Mouse (Mus musculus) midbrain, embryonic 10.5 days (tissue): ENCODE data around the gene Gimap4. TPM values are rescaled to one million over a fixed set of nuclear protein-coding genes. Genes with fewer than 3 reads are reported as not detected.

Experiments used
- DNase-seq: peaks from one replicate; pipeline ENCODE4 v3.0.0-alpha.2; 2017; ENCODE audit warnings: low spot score
- H3K27ac ChIP-seq: fragments of 300-500 bp; sonication (generic); replicated peaks from 2 replicates; pipeline ENCODE4 v1.5.1; 2016; ENCODE audit warnings: mild to moderate bottlenecking
- H3K27me3 ChIP-seq: fragments of 300-500 bp; sonication (generic); 2 replicates; pipeline ENCODE4 v1.6.1; 2016; ENCODE audit warnings: low read depth, mild to moderate bottlenecking; ENCODE audit not compliant: poor library complexity, severe bottlenecking
- H3K36me3 ChIP-seq: fragments of 300-500 bp; sonication (generic); 2 replicates; pipeline ENCODE4 v1.6.1; 2016; ENCODE audit warnings: mild to moderate bottlenecking, moderate library complexity
- H3K4me1 ChIP-seq: fragments of 300-500 bp; sonication (generic); 2 replicates; pipeline ENCODE4 v1.6.1; 2016
- H3K4me3 ChIP-seq: fragments of 300-500 bp; sonication (generic); 2 replicates; pipeline ENCODE4 v1.5.1; 2016; ENCODE audit warnings: mild to moderate bottlenecking, moderate library complexity
- H3K9me3 ChIP-seq: fragments of 300-500 bp; sonication (generic); replicated peaks from 2 replicates; pipeline ENCODE4 v1.6.1; 2016; ENCODE audit warnings: mild to moderate bottlenecking
- WGBS: fragments of 180-500 bp; shearing (Covaris S2); methylation state at CpG from one replicate; pipeline ENCODE4 v1.1.7; 2016; 5-methylcytosine and 5-hydroxymethylcytosine counted together
- polyA plus RNA-seq: library from polyadenylated mRNA; unstranded; fragments of >200 nt; fragmentation: Nextera tagmentation; extraction: Ambion mirVana; gene quantifications from 2 replicates; pipeline ENCODE4 v1.2.1, GENCODE M21; 2016

Gimap4 gene
- polyA plus RNA-seq, 1 experiment from 2014 or later, result 5.2 TPM

DNA sequence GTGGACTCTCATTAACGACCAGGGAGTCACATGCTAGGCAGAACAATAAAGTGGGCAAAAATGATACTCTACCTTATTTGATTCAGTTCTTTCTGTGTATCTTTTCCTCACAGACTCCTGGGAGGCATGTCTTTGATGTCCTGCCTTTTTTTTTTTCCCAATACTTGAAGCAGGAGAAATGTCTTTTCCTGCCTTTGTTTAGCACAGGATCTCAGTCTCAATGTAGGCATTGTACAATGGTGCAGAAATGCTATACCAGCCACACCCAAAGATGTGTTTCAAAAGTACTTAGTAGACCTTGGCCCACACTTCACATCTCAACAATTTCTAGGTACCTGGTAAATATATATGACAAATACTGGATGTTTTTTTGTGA is 13.2 kb downstream of the Gimap4 start:
- WGBS, result 65% methylated on average over 1 of the region's 1 CpGs
- Histone ChIP-seq H3K4me3 (no peak overlapping the region), H3K36me3 (no peaks in the 10 kb centered on the region), H3K27me3 (no peaks in the 10 kb centered on the region), H3K9me3 (no peaks in the 10 kb centered on the region), H3K27ac (no peak overlapping the region), H3K4me1 (no peaks in the 10 kb centered on the region)
- DNase-seq, result no peak

DNA sequence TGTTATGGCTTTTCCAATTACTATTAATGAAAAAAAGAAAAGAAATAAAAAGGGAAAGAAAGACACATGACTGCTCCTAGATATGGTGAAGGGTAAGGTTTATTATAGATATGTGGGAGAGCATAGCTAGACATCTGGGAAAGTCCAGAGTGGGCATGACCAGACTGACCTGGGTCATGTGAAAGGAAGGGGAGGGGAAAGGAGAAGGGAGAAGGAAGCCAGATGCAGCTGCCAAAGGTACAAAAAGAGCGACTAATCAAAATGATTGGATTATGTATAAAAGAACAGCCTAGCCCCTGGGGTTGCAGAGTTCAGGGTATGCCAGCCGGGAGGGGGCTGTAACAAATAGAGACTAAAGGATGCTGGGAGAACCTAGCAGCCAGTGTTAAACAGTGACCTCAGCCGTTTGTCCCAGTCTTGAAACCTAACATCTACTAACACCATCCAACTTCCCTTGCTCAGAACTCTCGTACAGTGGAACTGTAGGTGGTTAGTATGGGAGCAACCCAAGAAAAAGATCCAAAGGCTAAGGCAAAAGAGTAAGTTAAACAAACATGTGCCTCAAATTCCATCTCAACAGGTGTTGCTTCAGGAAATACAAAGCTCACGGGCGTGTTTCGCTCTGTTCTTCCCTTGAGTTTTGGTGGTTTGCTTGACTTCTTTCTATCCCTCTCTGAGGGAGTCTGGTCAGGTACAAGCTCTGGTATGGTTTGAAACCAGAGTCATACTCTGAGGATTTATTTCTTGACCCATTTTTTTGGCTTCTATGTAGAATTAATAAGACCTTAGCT is 13.9 kb downstream of the Gimap4 start:
- no peak overlapping the region for H3K27ac ChIP-seq
- H3K27me3 ChIP-seq, result no peaks in the 10 kb centered on the region
- H3K4me3 ChIP-seq, result no peak overlapping the region
- whole genome bisulfite sequencing, result 80% methylated on average over 7 of the region's 7 CpGs
- no peaks in the 10 kb centered on the region for H3K36me3 ChIP-seq
- no peak for DNase-seq
- no peaks in the 10 kb centered on the region for H3K9me3 ChIP-seq
- no peaks in the 10 kb centered on the region for H3K4me1 ChIP-seq

DNA sequence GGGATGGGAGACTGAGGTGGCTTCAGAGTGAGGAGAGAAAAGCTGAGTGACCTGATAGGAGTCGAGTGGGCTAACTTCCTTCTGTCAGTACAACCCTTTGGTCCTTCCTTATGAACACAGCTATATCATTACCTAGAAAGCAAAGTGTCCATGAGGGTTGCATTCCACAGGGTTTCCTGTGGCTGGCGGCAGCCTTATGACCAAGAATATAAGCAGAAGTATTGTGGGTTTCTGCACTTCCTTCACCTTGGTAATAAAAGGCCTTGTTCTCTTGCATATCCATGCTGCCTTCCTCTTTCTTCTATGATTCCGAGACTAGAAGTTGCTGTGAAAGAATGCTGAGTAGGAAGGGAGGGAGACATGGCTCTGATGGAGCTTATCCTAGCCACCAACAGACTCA is 14.5 kb downstream of the Gimap4 start:
- no peak overlapping the region for H3K4me3 ChIP-seq
- H3K4me1 ChIP-seq, result no peaks in the 10 kb centered on the region
- DNase-seq, result no peak
- H3K36me3 ChIP-seq, result no peaks in the 10 kb centered on the region
- H3K27me3 ChIP-seq, result no peaks in the 10 kb centered on the region
- no peaks in the 10 kb centered on the region for H3K9me3 ChIP-seq
- no peak overlapping the region for H3K27ac ChIP-seq
- WGBS, result 87% methylated on average over 3 of the region's 3 CpGs

DNA sequence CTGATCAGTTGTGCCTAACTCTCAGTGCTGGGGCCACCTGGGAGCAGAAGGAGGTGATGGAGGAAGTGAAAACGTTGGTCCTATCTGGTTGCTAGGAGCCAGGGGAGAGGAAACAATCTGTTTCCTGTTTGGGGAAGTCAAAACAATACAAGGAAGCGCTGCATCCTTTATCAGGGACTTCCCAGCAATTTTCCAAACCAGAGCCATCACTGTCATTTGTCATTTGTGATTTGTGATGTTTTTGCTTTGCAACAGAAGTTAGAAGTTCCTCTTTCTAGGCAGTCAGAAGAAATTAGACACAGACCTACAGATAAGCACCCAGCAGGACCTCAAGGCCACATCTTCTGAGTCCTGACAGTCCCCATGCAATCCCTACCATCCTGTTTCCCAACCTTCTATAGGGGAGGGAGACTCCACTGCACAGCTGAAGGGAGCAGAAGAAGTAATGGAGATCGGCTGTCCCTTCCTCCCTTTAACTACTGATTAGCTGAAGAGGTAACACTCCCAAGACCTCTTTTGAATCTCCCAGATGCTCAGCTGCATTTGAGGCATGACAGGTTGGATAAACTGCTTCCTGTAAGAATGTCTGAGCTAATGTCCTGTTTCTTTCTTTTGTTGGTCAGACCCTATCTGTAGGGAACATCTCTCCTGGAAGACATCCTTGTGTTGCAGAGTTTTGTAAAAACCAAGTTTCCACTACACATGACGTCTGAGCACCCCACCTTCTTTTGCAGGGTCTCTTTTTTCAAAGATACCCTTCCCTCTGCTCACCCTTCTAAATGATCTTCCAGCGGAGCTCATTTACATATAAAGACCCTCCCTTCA is 16.1 kb downstream of the Gimap4 start:
- no peak overlapping the region for H3K4me3 ChIP-seq
- WGBS, result 61% methylated on average over 5 of the region's 5 CpGs
- no peaks in the 10 kb centered on the region for H3K27me3 ChIP-seq
- H3K36me3 ChIP-seq, result no peaks in the 10 kb centered on the region
- H3K4me1 ChIP-seq, result no peaks in the 10 kb centered on the region
- H3K9me3 ChIP-seq, result no peaks in the 10 kb centered on the region
- no peak overlapping the region for H3K27ac ChIP-seq
- no peak for DNase-seq

DNA sequence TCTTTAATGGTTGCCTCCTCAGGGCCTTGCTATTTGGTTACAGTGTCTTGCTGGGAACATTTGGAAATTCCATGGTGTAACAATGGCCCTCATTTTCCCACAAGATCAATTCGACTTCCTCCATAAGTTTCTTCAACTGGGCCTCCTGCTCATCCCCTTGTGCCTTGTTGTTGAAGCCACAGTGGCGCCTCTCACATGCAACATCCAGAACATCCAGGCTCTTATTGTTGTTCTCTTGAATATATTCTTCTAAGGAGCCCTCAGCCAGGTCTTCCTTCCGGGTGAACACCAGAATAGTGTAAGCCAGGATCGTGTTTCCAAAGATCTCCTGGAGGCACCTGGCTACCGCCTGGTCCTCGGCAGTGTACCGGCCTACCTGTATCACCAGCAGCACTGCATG is 17.8 kb downstream of the Gimap4 start:
- WGBS, result 88% methylated on average over 7 of the region's 7 CpGs
- H3K27me3 ChIP-seq, result no peaks in the 10 kb centered on the region
- no peak for DNase-seq

DNA sequence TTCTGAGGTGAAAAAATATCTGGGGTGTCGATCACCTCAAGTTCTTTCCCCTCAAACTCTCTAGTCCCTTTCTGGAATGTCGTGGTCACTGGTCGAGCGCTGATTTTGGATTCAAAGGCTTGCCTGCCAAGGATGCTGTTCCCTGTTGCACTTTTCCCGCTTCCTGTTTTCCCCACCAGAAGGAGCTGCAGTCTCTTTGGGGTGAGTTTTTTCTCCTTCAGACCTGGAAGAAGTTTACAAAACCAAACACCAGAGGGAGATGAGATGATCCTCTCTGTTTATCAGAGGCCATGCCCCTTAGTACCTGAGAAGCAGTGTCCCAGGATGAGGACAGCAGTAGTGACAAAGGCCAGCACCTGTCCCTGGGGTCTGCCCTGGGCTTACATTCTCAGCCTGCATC is 18.3 kb downstream of the Gimap4 start:
- no peaks in the 10 kb centered on the region for H3K27me3 ChIP-seq
- no peaks in the 10 kb centered on the region for H3K36me3 ChIP-seq
- H3K27ac ChIP-seq, result no peak overlapping the region
- DNase-seq, result no peak
- 67% methylated on average over 5 of the region's 5 CpGs for WGBS
- 0 out of 2 replicates have a peak, but pooled peaks cover 5% of the 10 kb centered on the region for H3K4me1 ChIP-seq
- H3K4me3 ChIP-seq, result no peak overlapping the region
- H3K9me3 ChIP-seq, result no peaks in the 10 kb centered on the region

More for the DNA sequence above, 17.8 kb downstream of the Gimap4 start:
- no peak overlapping the region for H3K4me3 ChIP-seq
- no peak overlapping the region for H3K27ac ChIP-seq
- no peaks in the 10 kb centered on the region for H3K36me3 ChIP-seq
- no peaks in the 10 kb centered on the region for H3K9me3 ChIP-seq
- H3K4me1 ChIP-seq, result 0 out of 2 replicates have a peak, but pooled peaks cover 5% of the 10 kb centered on the region

DNA sequence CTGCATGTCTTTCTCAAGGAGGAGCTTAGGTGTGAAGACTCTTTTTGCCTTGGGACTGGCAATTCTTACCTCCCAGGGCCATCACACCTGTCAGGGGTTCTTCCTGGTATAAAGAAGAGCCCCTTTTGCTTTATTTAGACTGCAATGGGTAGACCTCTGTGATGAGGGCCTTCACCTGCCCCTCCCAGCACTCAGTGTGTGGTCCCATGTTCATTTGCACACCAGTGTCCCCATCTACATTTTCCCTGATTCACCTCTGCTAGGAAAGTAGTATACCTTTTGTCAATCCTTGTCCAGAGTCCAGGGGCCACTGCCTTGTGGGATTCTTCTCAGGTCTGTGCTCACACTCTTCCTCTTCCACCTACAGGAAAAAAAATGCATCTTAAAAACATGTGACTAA is 19.8 kb downstream of the Gimap4 start:
- no peak for DNase-seq
- no peaks in the 10 kb centered on the region for H3K36me3 ChIP-seq
- no peaks in the 10 kb centered on the region for H3K27me3 ChIP-seq
- H3K4me3 ChIP-seq, result no peak overlapping the region
- H3K27ac ChIP-seq, result no peak overlapping the region
- 0 out of 2 replicates have a peak, but pooled peaks cover 5% of the 10 kb centered on the region for H3K4me1 ChIP-seq
- H3K9me3 ChIP-seq, result no peaks in the 10 kb centered on the region

DNA sequence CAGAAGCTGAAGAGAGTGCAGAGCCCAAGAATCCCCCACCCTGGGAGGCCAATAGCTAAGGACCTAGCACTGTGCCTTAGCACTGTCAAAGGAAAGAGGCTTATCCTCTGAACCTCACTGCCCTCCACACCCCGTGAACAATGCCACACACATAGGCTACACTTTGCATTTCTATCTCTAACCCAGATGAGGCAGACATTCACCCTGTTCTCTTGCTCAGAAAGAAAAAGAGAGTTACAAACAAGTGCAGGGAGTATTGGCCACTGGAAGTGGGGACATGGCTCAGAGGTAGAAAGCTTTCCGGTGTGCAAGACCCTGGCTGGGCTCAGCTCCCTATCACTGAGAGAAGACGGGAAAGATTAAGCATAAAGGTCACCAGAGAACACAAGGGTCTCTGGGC is 21.8 kb downstream of the Gimap4 start:
- no peaks in the 10 kb centered on the region for H3K36me3 ChIP-seq
- no peak for DNase-seq
- no peak overlapping the region for H3K4me3 ChIP-seq
- 44% methylated on average over 3 of the region's 3 CpGs for WGBS
- H3K4me1 ChIP-seq, result 0 out of 2 replicates have a peak, but pooled peaks cover 5% of the 10 kb centered on the region
- no peak overlapping the region for H3K27ac ChIP-seq
- H3K9me3 ChIP-seq, result no peaks in the 10 kb centered on the region
- no peaks in the 10 kb centered on the region for H3K27me3 ChIP-seq

DNA sequence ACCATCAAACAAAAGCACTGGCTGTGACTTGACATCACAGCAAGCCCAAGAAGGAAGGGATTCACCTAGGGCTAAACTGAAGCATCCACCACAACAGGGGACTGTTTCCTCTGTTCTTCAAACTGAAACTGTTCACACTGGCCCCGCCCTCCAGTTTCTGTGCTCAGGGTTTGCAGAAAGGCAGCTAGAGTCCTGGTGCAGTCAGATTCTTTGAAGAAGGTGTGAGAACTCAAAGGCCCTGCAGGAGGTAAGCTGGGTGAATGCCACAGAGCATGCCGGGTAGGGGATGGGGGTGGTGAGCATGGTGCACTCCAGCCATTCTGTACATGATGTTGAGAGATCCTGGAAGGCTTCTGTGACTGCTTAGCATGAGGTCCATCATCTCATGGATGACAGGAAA is 34.1 kb downstream of the Gimap4 start, which contains the start of the genes Gm28053 and Gimap7:
Gene Gm28053, plus strand, starts transcription at position 153 of the 400 bp plus-strand sequence.
Gene Gimap7, plus strand, starts transcription at position 167 of the 400 bp plus-strand sequence.
- no peaks in the 10 kb centered on the region for H3K27me3 ChIP-seq
- WGBS, result 59% methylated on average over 2 of the region's 2 CpGs
- DNase-seq, result no peak
- H3K27ac ChIP-seq, result no peak within 1 kb of the TSS
- H3K4me1 ChIP-seq, result no peaks in the 10 kb centered on the region
- H3K4me3 ChIP-seq, result no peak within 1 kb of the TSS
- H3K9me3 ChIP-seq, result no peaks in the 10 kb centered on the region
- H3K36me3 ChIP-seq, result no peaks in the 10 kb centered on the region

DNA sequence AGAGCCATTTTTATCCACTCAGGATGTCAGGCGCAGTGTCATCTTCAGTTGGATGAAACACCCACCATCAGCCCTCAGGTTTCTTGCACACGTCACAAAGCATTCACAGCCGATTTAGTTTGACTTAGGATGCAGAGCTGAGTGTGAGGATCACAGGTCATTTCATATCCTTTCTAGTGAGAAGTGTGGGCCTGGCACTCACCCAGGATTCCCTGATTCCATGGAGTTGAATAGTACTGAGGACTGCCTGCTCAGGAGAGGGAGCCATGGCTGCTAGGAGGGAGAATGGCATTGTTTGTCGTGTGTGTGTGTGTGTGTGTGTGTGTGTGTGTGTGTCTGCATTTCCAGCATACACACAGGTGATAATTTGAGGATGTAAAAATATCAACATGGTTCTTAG is 36.0 kb downstream of the Gimap4 start:
- peaks cover 2% of the 10 kb centered on the region for H3K4me1 ChIP-seq
- DNase-seq, result no peak
- no peak overlapping the region for H3K27ac ChIP-seq
- no peaks in the 10 kb centered on the region for H3K36me3 ChIP-seq
- no peaks in the 10 kb centered on the region for H3K27me3 ChIP-seq
- no peaks in the 10 kb centered on the region for H3K9me3 ChIP-seq
- WGBS, result 89% methylated on average over 4 of the region's 4 CpGs
- no peak overlapping the region for H3K4me3 ChIP-seq

DNA sequence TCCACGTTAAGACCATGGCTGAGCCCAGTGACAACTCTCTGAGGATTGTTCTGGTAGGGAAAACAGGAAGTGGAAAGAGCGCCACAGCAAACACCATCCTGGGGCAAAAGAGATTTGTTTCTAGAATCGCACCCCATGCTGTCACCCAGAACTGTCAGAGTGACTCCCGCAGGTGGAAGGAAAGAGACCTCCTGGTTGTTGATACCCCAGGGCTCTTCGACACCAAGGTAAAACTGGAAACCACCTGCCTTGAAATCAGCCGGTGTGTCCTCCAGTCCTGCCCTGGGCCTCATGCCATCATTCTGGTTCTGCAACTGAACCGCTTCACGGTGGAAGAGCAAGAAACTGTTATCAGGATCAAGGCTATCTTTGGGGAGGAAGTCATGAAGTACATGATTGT is 39.1 kb downstream of the Gimap4 start:
- Histone ChIP-seq H3K4me3 (no peak overlapping the region), H3K36me3 (no peaks in the 10 kb centered on the region), H3K27ac (no peak overlapping the region), H3K4me1 (peaks cover 9% of the 10 kb centered on the region), H3K9me3 (no peaks in the 10 kb centered on the region), H3K27me3 (no peaks in the 10 kb centered on the region)
- no peak for DNase-seq
- whole genome bisulfite sequencing, result 86% methylated on average over 8 of the region's 8 CpGs

DNA sequence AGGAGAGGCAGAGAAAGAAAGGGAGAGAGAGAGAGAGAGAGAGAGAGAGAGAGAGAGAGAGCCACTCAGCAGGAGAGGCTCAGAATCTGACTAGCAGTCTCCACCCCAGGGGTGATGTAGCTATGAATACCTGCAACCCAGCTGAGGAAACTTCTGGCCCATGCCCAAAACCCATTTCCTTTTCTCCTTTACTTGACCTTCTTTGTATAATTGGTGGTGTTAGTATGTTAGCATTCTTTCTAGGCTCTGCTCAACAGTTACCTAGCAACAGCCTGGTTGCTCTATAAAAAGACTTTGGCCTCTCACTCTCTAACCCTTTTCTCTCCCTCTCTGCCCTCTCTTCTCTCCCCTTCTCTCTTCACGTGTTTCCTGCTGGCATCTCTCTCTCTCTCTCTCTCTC is 41.1 kb downstream of the Gimap4 start:
- DNase-seq, result no peak

DNA sequence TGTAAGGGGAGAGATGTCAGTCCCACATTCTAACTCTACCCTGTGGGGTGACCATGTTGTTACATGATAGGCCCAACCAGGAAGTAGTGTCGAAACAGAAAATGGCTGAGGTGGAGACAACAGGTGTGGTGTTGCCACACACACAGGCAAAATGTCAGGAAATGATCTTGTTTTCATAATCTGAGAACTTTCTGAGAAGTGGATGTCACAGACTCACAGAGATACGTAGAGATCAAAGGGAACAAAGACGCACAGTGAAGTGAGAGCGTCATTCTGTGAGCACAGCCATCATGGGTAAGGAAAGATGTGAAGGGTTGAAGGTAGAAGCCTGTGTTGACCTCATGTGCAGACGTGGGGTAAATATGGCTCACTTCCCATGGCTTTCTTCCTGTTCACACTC is 43.4 kb downstream of the Gimap4 start:
- Histone ChIP-seq H3K27me3 (no peaks in the 10 kb centered on the region), H3K9me3 (no peaks in the 10 kb centered on the region), H3K27ac (no peak overlapping the region), H3K36me3 (no peaks in the 10 kb centered on the region), H3K4me1 (peaks cover 9% of the 10 kb centered on the region), H3K4me3 (no peak overlapping the region)
- WGBS, result 91% methylated on average over 5 of the region's 5 CpGs
- no peak for DNase-seq

More for the DNA sequence above, 41.1 kb downstream of the Gimap4 start:
- WGBS, result 20% methylated on average over 1 of the region's 1 CpGs
- Histone ChIP-seq H3K36me3 (no peaks in the 10 kb centered on the region), H3K9me3 (no peaks in the 10 kb centered on the region), H3K27me3 (no peaks in the 10 kb centered on the region), H3K4me3 (no peak overlapping the region), H3K27ac (no peak overlapping the region), H3K4me1 (peaks cover 9% of the 10 kb centered on the region)
